Mouse (Mus musculus) left cerebral cortex, postnatal 14 days (tissue): Measurements from ENCODE around the gene Tomm40. TPM values are rescaled to one million over a fixed set of nuclear protein-coding genes. Genes with fewer than 3 reads are reported as not detected.

Experiments used
- DNase-seq, 2 experiments: peaks; one replicate each; pipeline ENCODE4 v3.0.0; 2021 to 2022; ENCODE audit warnings: low spot score in 2 of 2, mixed read lengths in 1 of 2
- intact Hi-C: fragments of 180-260 bp; cut with DNase I; formaldehyde crosslinking; loops from one replicate; pipeline ENCODE4 v1.15.1; 2025
- long read RNA-seq, 2 experiments: library from polyadenylated mRNA; stranded (forward); transcript quantifications; one replicate each; pipeline ENCODE4 v2.0.0; 2021
- total RNA-seq, 2 experiments: library from RNA; stranded (reverse); gene quantifications; 2 replicates each; pipeline ENCODE4 v1.2.3; 2021

Gene Tomm40
- 100 to 1,000 TPM; 104 to 120 TPM for total RNA-seq
- long read RNA-seq, experiment 1, transcript Tomm40-201 (9 exons, 1,646 nt): minor isoform, 32 of 235 reads
- long read RNA-seq, experiment 1, transcript Tomm40-202 (10 exons, 1,577 nt): major isoform, 191 of 235 reads
- long read RNA-seq, experiment 1, partial matches to known transcripts: 4 of 235 reads
- long read RNA-seq, experiment 1, other reads (novel, unspliced or antisense): 8 of 235 reads
- long read RNA-seq, experiment 2, transcript Tomm40-202 (10 exons, 1,577 nt): major isoform, 144 of 197 reads
- long read RNA-seq, experiment 2, transcript Tomm40-201 (9 exons, 1,646 nt): minor isoform, 30 of 197 reads
- long read RNA-seq, experiment 2, partial matches to known transcripts: 11 of 197 reads
- long read RNA-seq, experiment 2, other reads (novel, unspliced or antisense): 12 of 197 reads

- intact Hi-C loops: no loop called here
- peak; percentile 99 to 100 for DNase-seq
Measured at GRCm38 (mm10) chr7:19715239-19716054, at the start of gene Tomm40. Tomm40 (minus strand) TSS chr7:19715438.

- no peak for DNase-seq
- intact Hi-C loops: no loop called here
Measured at GRCm38 (mm10) chr7:19764581-19764980, 49.3 kb upstream of the Tomm40 start.

GRCm38 (mm10) chr7:19763829-19764477, 48.7 kb upstream of the Tomm40 start:
- intact Hi-C loops: no loop called here
- no peak for DNase-seq

- intact Hi-C loops: no loop called here
- no peak for DNase-seq
Measured at GRCm38 (mm10) chr7:19762283-19762682, 47.0 kb upstream of the Tomm40 start.

- intact Hi-C loops: no loop called here
Measured at GRCm38 (mm10) chr7:19760021-19760420, 44.8 kb upstream of the Tomm40 start.

DNA sequence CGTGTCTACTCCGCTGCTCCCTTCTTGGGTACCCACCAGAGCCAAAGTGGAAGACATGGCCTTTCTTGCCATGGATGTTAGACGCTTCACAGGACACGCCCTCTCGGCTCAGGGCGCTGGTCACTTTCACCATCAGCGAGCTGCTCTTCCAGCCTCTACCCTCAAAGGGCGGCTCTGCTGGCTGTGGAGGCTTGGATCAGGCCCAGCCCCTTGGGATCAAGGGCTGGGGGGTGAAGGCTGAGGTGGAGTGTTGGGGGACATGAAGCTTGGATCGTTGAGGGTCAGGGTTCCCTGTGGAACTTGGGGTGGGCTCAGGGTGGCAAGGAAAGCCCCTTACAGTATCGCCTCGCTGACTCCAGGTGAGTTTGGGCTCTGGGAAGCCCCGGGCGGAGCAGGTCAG, 43.4 kb upstream of the Tomm40 start:
- DNase-seq: no peak

More at GRCm38 (mm10) chr7:19760021-19760420, 44.8 kb upstream of the Tomm40 start:
- DNase-seq: no peak

GRCm38 (mm10) chr7:19755851-19756786, 40.9 kb upstream of the Tomm40 start:
- no peak for DNase-seq
- intact Hi-C loops: no loop called here

More for the DNA sequence above, 43.4 kb upstream of the Tomm40 start:
- intact Hi-C loops: no loop called here

DNA sequence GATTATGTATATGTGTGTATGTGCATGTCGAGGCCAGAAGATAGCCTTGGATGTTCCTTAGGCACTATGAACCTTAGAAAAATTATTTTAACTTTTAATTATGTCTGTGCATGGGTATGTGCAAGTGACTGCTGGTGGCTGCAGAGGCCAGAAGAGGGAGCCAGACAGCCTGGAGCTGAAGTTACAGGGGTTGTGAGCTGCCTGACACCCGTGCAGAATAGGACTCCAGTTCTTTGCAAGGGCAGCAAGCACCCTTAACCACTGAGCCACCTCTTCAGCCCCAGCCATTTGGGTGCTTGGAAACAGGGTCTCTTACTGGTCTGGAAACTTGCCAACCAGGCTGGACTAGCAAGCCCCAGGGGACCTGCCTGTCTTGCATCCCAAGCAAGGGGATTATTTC, 39.8 kb upstream of the Tomm40 start:
- no peak for DNase-seq
- intact Hi-C loops: no loop called here

DNA sequence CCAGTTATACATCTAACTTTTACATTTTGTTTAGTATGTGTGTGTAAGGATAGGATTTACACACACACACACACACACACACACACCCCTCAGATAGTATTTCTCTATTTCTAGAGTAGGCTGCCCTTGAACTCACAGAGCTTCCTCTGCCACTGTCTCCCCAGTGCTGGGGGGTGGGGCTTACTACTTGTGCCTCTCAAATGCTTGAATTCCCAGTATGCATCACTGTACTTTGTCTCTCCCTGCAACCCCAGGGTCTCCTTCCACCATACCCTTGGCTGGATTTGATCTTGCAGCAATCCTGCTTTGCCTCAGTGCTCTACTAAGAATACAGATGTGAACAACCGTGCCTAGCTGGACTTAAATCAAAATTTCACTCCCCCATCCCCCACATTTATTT, 38.8 kb upstream of the Tomm40 start:
- DNase-seq: no peak
- intact Hi-C loops: no loop called here

GRCm38 (mm10) chr7:19753587-19753986, 38.3 kb upstream of the Tomm40 start:
- DNase-seq: no peak
- intact Hi-C loops: no loop called here

GRCm38 (mm10) chr7:19752652-19753051, 37.4 kb upstream of the Tomm40 start:
- intact Hi-C loops: no loop called here
- DNase-seq: no peak

GRCm38 (mm10) chr7:19751070-19751383, 35.8 kb upstream of the Tomm40 start:
- intact Hi-C loops: loop anchor here (2.0 kb wide), 1 partner anchor 40 kb away; no protein-coding TSS in a partner anchor
- DNase-seq: no peak

GRCm38 (mm10) chr7:19750217-19751069, 35.2 kb upstream of the Tomm40 start, which contains the start of gene Nectin2:
Nectin2 (minus strand) TSS chr7:19750483.
- intact Hi-C loops: loop anchor here (2.0 kb wide), 1 partner anchor 40 kb away; no protein-coding TSS in a partner anchor
- peak; percentile 74 to 80 for DNase-seq

- DNase-seq: peak; percentile 94 to 96
- intact Hi-C loops: loop anchor here (2.0 kb wide), 1 partner anchor 41 kb away; no protein-coding TSS in a partner anchor
Measured at GRCm38 (mm10) chr7:19749389-19750216, 34.4 kb upstream of the Tomm40 start.

- DNase-seq: no peak
- intact Hi-C loops: no loop called here
Measured at GRCm38 (mm10) chr7:19748219-19749195, 33.3 kb upstream of the Tomm40 start.
